ENCODE assay signal across 21 mouse cellular contexts in the genomic region with DNA sequence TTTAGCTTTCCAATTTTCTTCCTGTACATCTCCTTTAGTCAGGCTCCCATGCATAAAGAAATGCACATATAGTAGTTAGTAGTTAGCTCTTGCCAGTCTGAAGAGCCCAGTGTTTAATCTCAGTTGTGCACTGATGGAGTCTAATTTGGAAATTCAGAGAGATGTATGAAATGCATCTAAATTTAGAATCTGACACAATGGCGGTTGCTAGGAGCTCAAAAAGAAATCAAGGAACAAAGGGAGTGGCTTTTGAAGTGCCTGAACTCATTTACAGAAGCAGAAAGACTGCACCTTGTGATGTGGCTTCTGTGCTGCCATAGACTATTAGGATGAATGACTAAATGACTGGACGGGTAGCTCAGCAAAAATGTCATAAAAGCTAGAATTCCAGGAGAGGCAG.
DNase-seq lines count a peak whose midpoint lies in the region; ATAC-seq and TF ChIP-seq lines count a peak whose summit lies in the region.
"Had no signal": no experiment of that assay in that cellular context is flagged by ENCODE, and none has a peak within 500 bp of the region (broad histone marks: within the 10 kb centered on the region; RNA-seq: fewer than 3 reads in every experiment).

No protein-coding gene starts in this region.

- no peak overlapping the region for H3K27ac ChIP-seq in heart, embryonic 12.5 days (ENCODE audit: poor library complexity, severe bottlenecking)
- H3K27ac ChIP-seq in midbrain, embryonic 10.5 days (replicated peaks), result 0 out of 2 replicates have a peak overlapping the region, but pooled peaks have one; percentile 9
- no peak overlapping the region for H3K27ac ChIP-seq in midbrain, embryonic 11.5 days (ENCODE audit: low read depth, low read length)
- H3K27ac ChIP-seq in forebrain, embryonic 15.5 days (replicated peaks), result no peak overlapping the region; the same call in 1 of the 2 replicates
- no peak overlapping the region for H3K27ac ChIP-seq in midbrain, postnatal 0 days (ENCODE audit: low read depth, low read length)
- H3K27ac ChIP-seq: embryonic facial prominence, embryonic 13.5 days; intestine, embryonic 15.5 days; stomach, embryonic 15.5 days had no signal

- no peaks in the 10 kb centered on the region for H3K9me3 ChIP-seq in heart, embryonic 12.5 days (replicated peaks)
- no peaks in the 10 kb centered on the region for H3K9me3 ChIP-seq in midbrain, embryonic 10.5 days (replicated peaks)
- H3K9me3 ChIP-seq in midbrain, embryonic 11.5 days (ENCODE audit: control insufficient read depth, low read length), result no peaks in the 10 kb centered on the region
- no peaks in the 10 kb centered on the region for H3K9me3 ChIP-seq in forebrain, embryonic 15.5 days
- no peaks in the 10 kb centered on the region for H3K9me3 ChIP-seq in midbrain, postnatal 0 days (ENCODE audit: low read length)
- H3K9me3 ChIP-seq: embryonic facial prominence, embryonic 13.5 days; intestine, embryonic 15.5 days; stomach, embryonic 15.5 days had no signal

- no peak overlapping the region for H3K9ac ChIP-seq in heart, embryonic 12.5 days
- no peak overlapping the region for H3K9ac ChIP-seq in midbrain, embryonic 11.5 days (ENCODE audit: low read length)
- no peak overlapping the region for H3K9ac ChIP-seq in forebrain, embryonic 15.5 days (replicated peaks)
- no peak overlapping the region for H3K9ac ChIP-seq in midbrain, postnatal 0 days (replicated peaks; ENCODE audit: low read length, poor library complexity, severe bottlenecking)
- H3K9ac ChIP-seq: embryonic facial prominence, embryonic 13.5 days; intestine, embryonic 15.5 days; lung, embryonic 14.5 days; stomach, embryonic 15.5 days had no signal

- peak; percentile 3 to 6 for DNase-seq in heart, adult 9 months (ENCODE audit: low spot score in 2 of 2)
- no peak for DNase-seq in midbrain, embryonic 10.5 days (ENCODE audit: low spot score)
- DNase-seq in midbrain, embryonic 11.5 days (ENCODE audit: low spot score, missing footprints), result no peak
- peak; percentile 10 for DNase-seq in midbrain, postnatal 0 days (ENCODE audit: low spot score)
- no peak for DNase-seq in right cerebral cortex, postnatal 4 days
- no peak for DNase-seq in cerebellum, adult 18-20 months
- DNase-seq: adrenal gland, adult 2 months; cerebellum, postnatal 14 days; gastrocnemius, postnatal 14 days; kidney, postnatal 10 days; liver; lung, embryonic 14.5 days; right cerebral cortex, adult 18-20 months; spleen, adult 18-20 months; thymus, postnatal 14 days had no signal

- H3K4me2 ChIP-seq in heart, embryonic 12.5 days, result no peak overlapping the region
- no peak overlapping the region for H3K4me2 ChIP-seq in midbrain, embryonic 11.5 days
- no peak overlapping the region for H3K4me2 ChIP-seq in forebrain, embryonic 15.5 days (replicated peaks)
- H3K4me2 ChIP-seq in midbrain, postnatal 0 days (ENCODE audit: low read depth, low read length, poor library complexity, severe bottlenecking), result no peak overlapping the region
- H3K4me2 ChIP-seq: embryonic facial prominence, embryonic 13.5 days; intestine, embryonic 15.5 days; lung, embryonic 14.5 days; stomach, embryonic 15.5 days had no signal

- WGBS in heart, embryonic 12.5 days, result 46% methylated on average over 2 of the region's 2 CpGs
- WGBS in midbrain, embryonic 10.5 days, result 55% methylated on average over 2 of the region's 2 CpGs
- WGBS in midbrain, embryonic 11.5 days, result 39% methylated on average over 2 of the region's 2 CpGs
- 8% methylated on average over 2 of the region's 2 CpGs for WGBS in forebrain, embryonic 15.5 days
- WGBS in midbrain, postnatal 0 days, result 34% methylated on average over 2 of the region's 2 CpGs

- no peak for ATAC-seq in heart, embryonic 12.5 days (ENCODE audit: insufficient number of reproducible peaks, low FRiP score)
- ATAC-seq in midbrain, embryonic 11.5 days (ENCODE audit: low FRiP score), result no peak
- 0 out of 2 replicates have a peak, but pooled peaks have one; percentile 32 for ATAC-seq in forebrain, embryonic 15.5 days (replicated peaks)
- ATAC-seq in midbrain, postnatal 0 days (ENCODE audit: low FRiP score), result no peak
- ATAC-seq: intestine, embryonic 15.5 days had no signal

- no peak overlapping the region for H3K4me3 ChIP-seq in heart, embryonic 12.5 days
- no peak overlapping the region for H3K4me3 ChIP-seq in midbrain, embryonic 10.5 days
- H3K4me3 ChIP-seq in midbrain, embryonic 11.5 days (ENCODE audit: low read depth, low read length), result no peak overlapping the region
- H3K4me3 ChIP-seq in forebrain, embryonic 15.5 days, result no peak overlapping the region
- no peak overlapping the region for H3K4me3 ChIP-seq in midbrain, postnatal 0 days (ENCODE audit: low read depth, low read length)
- H3K4me3 ChIP-seq: embryonic facial prominence, embryonic 13.5 days; intestine, embryonic 15.5 days; myocyte; stomach, embryonic 15.5 days had no signal

- H3K36me3 ChIP-seq in heart, embryonic 12.5 days, result no peaks in the 10 kb centered on the region
- no peaks in the 10 kb centered on the region for H3K36me3 ChIP-seq in midbrain, embryonic 10.5 days
- H3K36me3 ChIP-seq in midbrain, embryonic 11.5 days (ENCODE audit: control insufficient read depth, insufficient read depth, low read length), result no peaks in the 10 kb centered on the region
- no peaks in the 10 kb centered on the region for H3K36me3 ChIP-seq in forebrain, embryonic 15.5 days
- no peaks in the 10 kb centered on the region for H3K36me3 ChIP-seq in midbrain, postnatal 0 days (ENCODE audit: insufficient read depth, low read length)
- H3K36me3 ChIP-seq: embryonic facial prominence, embryonic 13.5 days; intestine, embryonic 15.5 days; stomach, embryonic 15.5 days had no signal

- no peak for TF ChIP-seq CTCF in midbrain, postnatal 0 days (IDR thresholded peaks at IDR 0.05)

- H3K27me3 ChIP-seq in heart, embryonic 12.5 days (replicated peaks), result no peaks in the 10 kb centered on the region
- H3K27me3 ChIP-seq in midbrain, embryonic 10.5 days (ENCODE audit: low read depth, poor library complexity, severe bottlenecking), result no peaks in the 10 kb centered on the region
- H3K27me3 ChIP-seq in midbrain, embryonic 11.5 days (ENCODE audit: control insufficient read depth, insufficient read depth, low read length), result no peaks in the 10 kb centered on the region
- H3K27me3 ChIP-seq in forebrain, embryonic 15.5 days, result no peaks in the 10 kb centered on the region
- no peaks in the 10 kb centered on the region for H3K27me3 ChIP-seq in midbrain, postnatal 0 days (ENCODE audit: insufficient read depth, low read length)
- H3K27me3 ChIP-seq: embryonic facial prominence, embryonic 13.5 days; intestine, embryonic 15.5 days; stomach, embryonic 15.5 days had no signal

- no peaks in the 10 kb centered on the region for H3K4me1 ChIP-seq in heart, embryonic 12.5 days (replicated peaks)
- peaks cover 11% of the 10 kb centered on the region for H3K4me1 ChIP-seq in midbrain, embryonic 10.5 days
- peaks cover 6% of the 10 kb centered on the region; the same call in 1 of the 2 replicates for H3K4me1 ChIP-seq in midbrain, embryonic 11.5 days (ENCODE audit: control insufficient read depth, insufficient read depth, low read length)
- H3K4me1 ChIP-seq in forebrain, embryonic 15.5 days, result 0 out of 2 replicates have a peak, but pooled peaks cover 7% of the 10 kb centered on the region
- H3K4me1 ChIP-seq in midbrain, postnatal 0 days (ENCODE audit: insufficient read depth, low read length), result no peaks in the 10 kb centered on the region
- H3K4me1 ChIP-seq: embryonic facial prominence, embryonic 13.5 days; intestine, embryonic 15.5 days; stomach, embryonic 15.5 days had no signal

Comparison
In these comparisons a context has a peak if more than half of its experiments do, and no peak if none do; other contexts are left out.
1. DNase-seq: peak in heart, adult 9 months (2 of 2) and midbrain, postnatal 0 days (single experiment); none in midbrain, embryonic 10.5 days (single experiment), midbrain, embryonic 11.5 days (single experiment), right cerebral cortex, postnatal 4 days (single experiment) and cerebellum, adult 18-20 months (0 of 2).